Mouse (Mus musculus): ENCODE data around the gene Tnfrsf1a. TPM values are rescaled to one million over a fixed set of nuclear protein-coding genes. Genes with fewer than 3 reads are reported as not detected.

Tnfrsf1a gene
- total RNA-seq, 2 experiments from 2014 or later, result 12.0 to 12.1 TPM

GRCm38 (mm10) chr6:125314231-125314563 lies 35.0 kb upstream of the Tnfrsf1a start:
- TF ChIP-seq CTCF (conservative IDR thresholded peaks at IDR 0.05), result no peak
- no peak for DNase-seq (ENCODE audit: low spot score in 2 of 2)

DNA sequence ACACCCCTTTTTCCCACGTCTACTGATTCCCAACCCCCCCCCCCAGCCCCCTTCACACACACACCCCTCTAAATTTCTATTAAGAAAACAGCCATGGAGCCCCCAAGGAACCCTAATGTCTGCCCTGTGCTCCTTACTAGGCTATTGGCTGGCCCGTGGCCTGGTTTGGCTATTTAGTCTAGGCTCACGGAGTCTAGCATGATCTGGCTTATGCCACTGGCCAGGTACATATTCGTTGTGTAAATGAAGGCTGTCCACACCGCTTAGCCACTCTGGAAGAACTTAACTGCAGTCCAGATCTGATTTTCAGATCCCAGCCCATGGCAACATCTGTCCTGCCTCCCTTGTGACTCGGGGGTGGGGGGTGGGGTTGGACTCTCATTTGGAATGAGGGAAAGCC lies 34.4 kb upstream of the Tnfrsf1a start:
- Histone ChIP-seq H3K27ac (no peak overlapping the region), H3K4me3 (no peak overlapping the region)
- TF ChIP-seq CTCF (conservative IDR thresholded peaks at IDR 0.05), result no peak
- no peak for DNase-seq (ENCODE audit: low spot score in 2 of 2)

More at GRCm38 (mm10) chr6:125314231-125314563, 35.0 kb upstream of the Tnfrsf1a start:
- peak overlapping the region; percentile 58 for H3K4me3 ChIP-seq
- peak overlapping the region; percentile 80; the same call in 1 of the 2 replicates for H3K27ac ChIP-seq

DNA sequence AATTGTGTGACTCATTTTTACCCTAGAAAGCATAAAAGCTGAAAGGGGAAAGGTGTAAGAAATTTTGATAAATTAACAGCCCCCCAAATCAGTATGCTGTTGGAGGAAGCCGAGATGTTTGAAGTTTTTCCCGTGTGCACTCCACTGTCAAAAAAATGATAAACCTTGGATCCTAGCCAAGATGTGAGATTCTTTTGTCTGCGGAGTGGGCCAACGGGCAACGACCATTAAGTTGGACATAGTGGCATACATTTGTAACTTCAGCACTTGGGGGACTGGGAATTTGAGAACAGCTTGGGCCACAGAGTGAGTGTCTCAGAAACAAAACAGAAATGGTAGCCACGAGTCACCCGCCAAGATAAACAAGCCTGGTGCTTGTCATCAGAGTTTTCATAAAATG lies 32.1 kb upstream of the Tnfrsf1a start:
- Histone ChIP-seq H3K4me3 (no peak overlapping the region), H3K27ac (no peak overlapping the region)
- TF ChIP-seq CTCF (conservative IDR thresholded peaks at IDR 0.05), result no peak
- DNase-seq (ENCODE audit: low spot score in 2 of 2), result no peak

DNA sequence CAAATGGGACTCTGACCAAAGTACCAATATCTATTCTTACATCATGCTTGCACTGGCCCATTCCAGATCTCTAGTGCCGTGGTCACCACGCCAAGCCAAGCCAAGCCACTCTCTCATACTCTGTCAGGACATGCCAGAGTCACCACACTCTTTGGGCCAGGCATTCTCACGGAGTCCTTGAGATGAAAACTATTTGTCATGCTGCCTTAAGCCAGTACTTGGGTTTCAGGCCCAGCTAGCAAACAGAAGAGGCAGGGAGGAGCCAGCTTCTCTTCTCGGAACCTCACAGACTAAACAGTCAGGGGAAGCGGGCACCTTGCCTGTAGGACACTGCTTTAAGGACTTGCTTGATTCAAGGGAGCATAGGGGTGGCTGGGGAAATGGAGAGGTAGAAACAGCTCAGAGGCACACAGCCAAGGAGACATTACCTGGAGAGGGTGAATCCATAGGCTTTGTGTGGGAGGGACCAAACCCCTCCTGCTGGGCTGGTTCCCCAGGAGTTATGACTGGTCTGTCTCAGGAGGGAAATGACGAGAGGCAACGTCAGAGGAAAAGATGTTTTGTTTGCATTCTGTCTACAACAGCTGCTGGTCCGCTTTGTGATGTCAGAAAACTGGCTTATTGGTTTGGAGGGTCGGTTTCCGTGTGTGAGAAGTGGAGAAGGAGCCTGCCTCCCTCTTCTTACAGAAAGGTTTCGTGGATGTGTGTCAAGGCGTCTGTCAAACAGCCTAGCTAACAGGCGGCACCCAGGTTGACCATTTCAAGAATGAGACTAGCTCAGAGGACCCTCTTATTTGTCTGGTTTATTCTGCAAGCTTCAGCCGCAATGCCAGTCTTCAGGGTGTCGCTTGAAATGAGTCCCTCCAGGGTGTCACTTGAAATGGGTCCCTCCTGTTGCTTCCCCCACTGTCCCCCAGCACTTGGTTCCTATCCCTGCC lies 29.9 kb upstream of the Tnfrsf1a start:
- no peak for TF ChIP-seq CTCF (conservative IDR thresholded peaks at IDR 0.05)
- no peak for DNase-seq (ENCODE audit: low spot score in 2 of 2)
- H3K4me3 ChIP-seq, result no peak overlapping the region
- H3K27ac ChIP-seq, result no peak overlapping the region

DNA sequence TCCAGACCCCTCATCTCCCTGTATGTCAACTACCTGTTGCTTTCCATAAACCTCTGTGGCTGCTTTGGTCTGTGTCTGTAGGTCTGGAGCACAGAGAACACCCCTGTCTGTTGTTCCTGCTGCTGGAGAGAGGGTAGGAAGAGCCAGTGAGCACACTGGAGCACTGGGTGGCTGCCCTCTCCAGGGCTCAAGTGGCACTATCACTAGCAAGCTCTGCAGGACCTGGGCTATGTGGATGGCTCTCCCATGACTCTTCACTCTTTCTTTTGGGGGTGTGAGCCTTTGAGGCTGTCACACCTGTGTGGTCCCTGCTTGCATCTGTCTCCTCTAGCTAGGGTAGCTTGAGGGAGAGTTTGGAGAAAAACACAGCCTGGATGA lies 29.3 kb upstream of the Tnfrsf1a start:
- no peak overlapping the region for H3K4me3 ChIP-seq
- H3K27ac ChIP-seq, result no peak overlapping the region
- no peak for TF ChIP-seq CTCF (conservative IDR thresholded peaks at IDR 0.05)
- no peak for DNase-seq (ENCODE audit: low spot score in 2 of 2)

- Histone ChIP-seq H3K4me3 (no peak within 1 kb of the TSS), H3K27ac (no peak within 1 kb of the TSS)
- TF ChIP-seq CTCF (conservative IDR thresholded peaks at IDR 0.05), result no peak
- no peak for DNase-seq (ENCODE audit: low spot score in 2 of 2)
These were observed 28.8 kb upstream of the Tnfrsf1a start, which contains the start of gene Scnn1a for GRCm38 (mm10) chr6:125320323-125320722. Gene Scnn1a (plus strand): TSS chr6:125320659.

DNA sequence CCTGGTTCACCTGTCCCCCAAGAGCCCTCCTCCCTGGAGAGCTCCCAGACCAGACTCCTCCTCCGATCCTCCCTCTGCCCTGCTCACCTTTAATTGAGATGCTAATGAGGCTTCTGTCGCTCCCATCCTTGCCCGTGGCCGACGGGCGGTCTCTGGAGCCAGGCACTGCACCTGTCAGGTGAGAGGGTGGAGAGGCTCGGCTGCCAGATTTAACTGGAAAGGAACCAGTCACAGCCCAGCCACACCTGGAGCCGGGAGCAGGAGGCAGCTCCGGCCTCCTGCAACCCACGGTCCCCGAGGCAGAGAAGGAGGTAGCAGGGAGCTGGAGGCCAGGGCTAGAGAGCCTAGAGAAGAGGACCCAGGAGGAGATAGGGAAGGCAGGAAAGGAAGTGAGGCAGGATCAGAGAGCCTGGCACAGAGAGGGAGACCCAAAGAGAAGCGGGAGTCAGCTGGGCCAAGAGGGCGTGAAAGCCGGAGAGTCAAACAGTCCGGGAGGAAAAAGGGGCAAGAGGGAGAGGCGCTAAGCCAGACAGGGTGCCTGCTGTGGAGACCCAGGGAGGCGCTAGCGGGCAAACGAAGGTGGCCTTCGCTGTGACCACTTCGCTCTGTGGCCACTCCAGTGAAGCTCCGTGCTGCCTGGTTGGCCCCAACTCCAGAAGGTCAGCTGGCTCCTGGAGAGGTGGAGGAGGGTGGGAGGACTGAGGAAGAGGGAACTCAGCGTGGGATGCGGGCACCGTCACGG lies 27.9 kb upstream of the Tnfrsf1a start:
- no peak overlapping the region for H3K4me3 ChIP-seq
- no peak overlapping the region for H3K27ac ChIP-seq
- DNase-seq (ENCODE audit: low spot score in 2 of 2), result no peak
- no peak for TF ChIP-seq CTCF (conservative IDR thresholded peaks at IDR 0.05)

DNA sequence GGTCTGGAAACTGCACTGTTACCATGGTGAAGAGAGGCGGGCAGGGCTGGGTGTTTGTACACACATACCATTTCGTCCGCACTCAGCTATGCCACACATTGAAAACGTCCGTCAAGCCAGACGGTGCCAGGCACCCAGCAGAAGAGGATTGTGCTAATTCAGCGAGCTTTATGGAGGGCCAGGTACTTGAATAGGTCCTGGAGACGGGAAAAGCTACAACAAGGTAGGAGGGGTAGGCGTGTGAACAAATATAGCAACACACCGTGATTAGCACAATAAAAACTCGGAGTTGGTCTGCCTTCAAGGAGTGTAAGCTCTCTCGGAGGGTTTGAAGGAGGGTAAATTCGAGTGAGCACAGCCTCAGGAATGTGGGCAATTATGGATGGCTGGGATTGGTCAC lies 26.4 kb upstream of the Tnfrsf1a start:
- Histone ChIP-seq H3K27ac (peak overlapping the region; percentile 67), H3K4me3 (peak overlapping the region; percentile 41)
- no peak for TF ChIP-seq CTCF (conservative IDR thresholded peaks at IDR 0.05)
- DNase-seq (ENCODE audit: low spot score in 2 of 2), result no peak

DNA sequence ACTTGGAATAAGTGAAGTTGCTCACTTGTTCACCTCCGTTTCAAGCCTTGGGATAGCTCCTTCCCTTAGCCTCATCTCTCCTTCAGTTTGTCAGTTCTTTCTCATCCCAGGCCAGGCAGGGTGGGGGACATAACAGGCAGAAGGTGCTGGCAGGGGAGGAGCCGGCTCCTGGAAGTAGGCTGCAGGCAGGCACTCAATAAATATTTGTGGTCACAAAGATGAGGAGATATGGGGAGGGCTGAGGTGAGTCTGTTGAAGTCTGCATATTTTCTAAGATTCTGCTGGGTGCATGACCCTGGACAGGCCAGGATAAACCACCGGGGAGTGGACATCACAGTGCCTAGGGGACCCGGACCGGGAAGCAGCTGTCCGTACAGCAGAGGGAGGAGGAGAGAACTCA lies 25.6 kb upstream of the Tnfrsf1a start:
- no peak overlapping the region for H3K27ac ChIP-seq
- no peak overlapping the region for H3K4me3 ChIP-seq
- TF ChIP-seq CTCF (conservative IDR thresholded peaks at IDR 0.05), result no peak

GRCm38 (mm10) chr6:125325337-125325736 lies 23.8 kb upstream of the Tnfrsf1a start:
- DNase-seq (ENCODE audit: low spot score in 2 of 2), result no peak
- no peak for TF ChIP-seq CTCF (conservative IDR thresholded peaks at IDR 0.05)
- H3K27ac ChIP-seq, result no peak overlapping the region
- H3K4me3 ChIP-seq, result no peak overlapping the region

More for the DNA sequence above, 25.6 kb upstream of the Tnfrsf1a start:
- DNase-seq (ENCODE audit: low spot score in 2 of 2), result no peak

GRCm38 (mm10) chr6:125328243-125328642 lies 20.9 kb upstream of the Tnfrsf1a start:
- no peak for DNase-seq (ENCODE audit: low spot score in 2 of 2)
- peak; percentile 73 for TF ChIP-seq CTCF (conservative IDR thresholded peaks at IDR 0.05)

DNA sequence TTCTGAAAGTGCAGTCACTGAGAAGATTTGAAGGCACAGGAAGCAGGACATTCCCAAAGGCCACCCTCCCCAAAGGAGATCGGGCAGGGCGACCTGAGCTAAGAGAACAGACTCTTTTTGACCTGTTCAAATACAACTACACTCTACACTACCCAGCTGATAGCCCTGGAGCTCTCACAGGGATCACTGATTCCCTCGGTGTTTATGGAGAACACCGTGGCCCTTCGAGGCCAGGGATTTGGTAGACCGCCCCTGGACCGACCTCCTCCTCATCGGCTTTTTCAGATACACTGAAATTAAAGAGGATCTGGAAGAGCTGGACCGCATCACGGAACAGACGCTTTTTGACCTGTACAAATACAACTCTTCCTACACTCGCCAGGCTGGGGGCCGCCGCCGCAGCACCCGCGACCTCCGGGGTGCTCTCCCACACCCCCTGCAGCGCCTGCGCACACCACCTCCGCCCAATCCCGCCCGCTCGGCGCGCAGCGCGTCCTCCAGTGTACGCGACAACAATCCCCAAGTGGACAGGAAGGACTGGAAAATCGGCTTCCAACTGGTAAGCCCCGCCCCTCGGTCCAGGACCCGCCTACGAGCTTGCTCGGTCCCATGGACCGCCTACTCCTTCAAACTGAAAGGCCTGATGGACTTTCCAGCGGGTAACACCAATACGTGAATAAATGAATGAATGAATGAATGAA lies 18.4 kb upstream of the Tnfrsf1a start:
- peak overlapping the region; percentile 78 for H3K27ac ChIP-seq
- peak; percentile 70 to 75 for DNase-seq (ENCODE audit: low spot score in 2 of 2)
- TF ChIP-seq CTCF (conservative IDR thresholded peaks at IDR 0.05), result peak; percentile 22; the same call in 1 of the 2 replicates
- peak overlapping the region; percentile 70 for H3K4me3 ChIP-seq

More at GRCm38 (mm10) chr6:125328243-125328642, 20.9 kb upstream of the Tnfrsf1a start:
- H3K4me3 ChIP-seq, result no peak overlapping the region
- no peak overlapping the region for H3K27ac ChIP-seq
